Mouse (Mus musculus) liver, postnatal 0 days (tissue): ENCODE results near the gene Kcnmb4. TPM values are rescaled to one million over a fixed set of nuclear protein-coding genes. Genes with fewer than 3 reads are reported as not detected.

Experiments used
- ATAC-seq: fragments of 200-750 bp; cut with Nextera tagmentation; 2 replicates; pipeline ENCODE4 v1.8.0; 2017; ENCODE audit warnings: mild to moderate bottlenecking, moderate library complexity
- DNase-seq: peaks from one replicate; pipeline ENCODE4 v3.0.0-alpha.2; 2016
- H3K27ac ChIP-seq: fragments of 300-500 bp; sonication (generic); 2 replicates; pipeline ENCODE4 v1.5.1; 2014; ENCODE audit warnings: antibody characterized with exemption, moderate library complexity, mild to moderate bottlenecking, low read depth
- H3K27me3 ChIP-seq: fragments of 300-500 bp; sonication (generic); 2 replicates; pipeline ENCODE4 v1.6.1; 2014; ENCODE audit warnings: low read length, control low read depth, mixed read lengths; ENCODE audit not compliant: insufficient read depth
- H3K36me3 ChIP-seq: fragments of 300-500 bp; sonication (generic); replicated peaks from 2 replicates; pipeline ENCODE4 v1.6.1; 2014; ENCODE audit warnings: mild to moderate bottlenecking, control low read depth, low read length, moderate library complexity, mixed read lengths; ENCODE audit not compliant: insufficient read depth
- H3K4me1 ChIP-seq: fragments of 300-500 bp; sonication (generic); 2 replicates; pipeline ENCODE4 v1.6.1; 2014; ENCODE audit warnings: antibody characterized with exemption, mild to moderate bottlenecking, control low read depth; ENCODE audit not compliant: insufficient read depth
- H3K4me2 ChIP-seq: fragments of 300-500 bp; sonication (generic); 2 replicates; pipeline ENCODE4 v1.6.1; 2014; ENCODE audit warnings: low read depth, mild to moderate bottlenecking, low read length, moderate library complexity, mixed read lengths
- H3K4me3 ChIP-seq: fragments of 300-500 bp; sonication (generic); 2 replicates; pipeline ENCODE4 v1.5.1; 2014; ENCODE audit warnings: low read depth, low read length
- H3K9ac ChIP-seq: fragments of 300-500 bp; sonication (generic); replicated peaks from 2 replicates; pipeline ENCODE4 v1.6.1; 2014; ENCODE audit warnings: mild to moderate bottlenecking, moderate library complexity
- H3K9me3 ChIP-seq: fragments of 300-500 bp; sonication (generic); 2 replicates; pipeline ENCODE4 v1.6.1; 2016; ENCODE audit warnings: mild to moderate bottlenecking, control low read depth, low read length, mixed read lengths
- CTCF ChIP-seq: sonication (generic); IDR thresholded peaks from 2 replicates; pipeline ENCODE4 v1.5.1; 2016; ENCODE audit warnings: antibody characterized with exemption, low read depth
- EP300 ChIP-seq: IDR thresholded peaks from 2 replicates; pipeline ENCODE4 v1.6.1; 2016; ENCODE audit warnings: antibody characterized with exemption, low read depth, mild to moderate bottlenecking
- WGBS: fragments of 180-500 bp; shearing (Covaris S2); extraction: QIAGEN DNeasy Blood & Tissue Kit; methylation state at CpG from one replicate; pipeline ENCODE4 v1.1.7; 2014; ENCODE audit not compliant: insufficient replicate concordance; 5-methylcytosine and 5-hydroxymethylcytosine counted together
- polyA plus RNA-seq: library from polyadenylated mRNA; unstranded; fragments of >200 nt; fragmentation: Nextera tagmentation; extraction: Ambion mirVana; gene quantifications from 2 replicates; pipeline ENCODE4 v1.2.1, GENCODE M21; 2015

The Kcnmb4 gene
- polyA plus RNA-seq, 1 experiment from 2014 or later = not detected

DNA sequence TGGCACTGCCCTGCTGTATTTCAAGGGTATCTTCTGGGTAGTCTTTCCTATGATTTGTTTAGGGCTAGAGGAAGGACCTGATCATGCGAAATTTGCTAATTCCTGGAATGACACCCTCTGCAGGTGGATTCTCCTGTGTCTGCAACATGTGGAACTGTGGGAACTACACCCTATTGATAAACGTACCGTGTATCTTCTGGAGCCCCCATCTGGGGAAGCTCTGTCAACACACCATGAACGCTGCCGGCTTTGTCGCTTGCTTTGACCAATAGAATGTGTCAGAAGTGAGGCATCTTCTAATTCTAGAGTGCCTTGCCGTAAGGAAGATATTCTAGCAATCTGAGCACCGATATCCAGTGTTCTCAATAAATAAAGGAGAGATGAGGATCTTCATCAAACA lies 28.9 kb downstream of the Kcnmb4 start:
- H3K4me3 ChIP-seq = no peak overlapping the region
- 88% methylated on average over 8 of the region's 8 CpGs for WGBS
- no peak overlapping the region for H3K4me2 ChIP-seq
- H3K36me3 ChIP-seq = no peaks in the 10 kb centered on the region
- H3K27ac ChIP-seq = no peak overlapping the region
- H3K9ac ChIP-seq = no peak overlapping the region
- H3K4me1 ChIP-seq = no peaks in the 10 kb centered on the region
- H3K9me3 ChIP-seq = no peaks in the 10 kb centered on the region
- no peak for TF ChIP-seq CTCF
- no peak for TF ChIP-seq EP300
- DNase-seq = peak; percentile 5
- H3K27me3 ChIP-seq = no peaks in the 10 kb centered on the region
- ATAC-seq = no peak

GRCm38 (mm10) chr10:116444371-116444770 lies 29.3 kb downstream of the Kcnmb4 start:
- no peaks in the 10 kb centered on the region for H3K27me3 ChIP-seq
- DNase-seq = peak; percentile 8
- H3K27ac ChIP-seq = no peak overlapping the region
- no peaks in the 10 kb centered on the region for H3K36me3 ChIP-seq
- no peak overlapping the region for H3K4me3 ChIP-seq
- TF ChIP-seq EP300 (no peak), CTCF (no peak)
- no peak overlapping the region for H3K4me2 ChIP-seq
- H3K9ac ChIP-seq = no peak overlapping the region
- no peak for ATAC-seq
- H3K4me1 ChIP-seq = no peaks in the 10 kb centered on the region
- H3K9me3 ChIP-seq = no peaks in the 10 kb centered on the region; the same call in 1 of the 2 replicates
- 85% methylated on average over 10 of the region's 10 CpGs for WGBS

- 87% methylated on average over 7 of the region's 7 CpGs for WGBS
- H3K9ac ChIP-seq = no peak overlapping the region
- TF ChIP-seq CTCF (no peak), EP300 (no peak)
- no peak for DNase-seq
- H3K4me3 ChIP-seq = no peak overlapping the region
- H3K9me3 ChIP-seq = peaks cover 5% of the 10 kb centered on the region; the same call in 1 of the 2 replicates
- H3K27me3 ChIP-seq = no peaks in the 10 kb centered on the region
- H3K27ac ChIP-seq = no peak overlapping the region
- H3K4me1 ChIP-seq = no peaks in the 10 kb centered on the region
- no peaks in the 10 kb centered on the region for H3K36me3 ChIP-seq
- no peak for ATAC-seq
- no peak overlapping the region for H3K4me2 ChIP-seq
Observed at GRCm38 (mm10) chr10:116440946-116441345, 32.7 kb downstream of the Kcnmb4 start.

GRCm38 (mm10) chr10:116440088-116440487 lies 33.6 kb downstream of the Kcnmb4 start:
- no peak overlapping the region for H3K27ac ChIP-seq
- WGBS = 77% methylated on average over 10 of the region's 10 CpGs
- peaks cover 5% of the 10 kb centered on the region; the same call in 1 of the 2 replicates for H3K9me3 ChIP-seq
- TF ChIP-seq EP300 = no peak
- TF ChIP-seq CTCF = no peak
- no peak overlapping the region for H3K9ac ChIP-seq
- no peak overlapping the region for H3K4me2 ChIP-seq
- H3K36me3 ChIP-seq = no peaks in the 10 kb centered on the region
- ATAC-seq (no peak), DNase-seq (no peak)
- no peaks in the 10 kb centered on the region for H3K4me1 ChIP-seq
- no peak overlapping the region for H3K4me3 ChIP-seq
- H3K27me3 ChIP-seq = no peaks in the 10 kb centered on the region

DNA sequence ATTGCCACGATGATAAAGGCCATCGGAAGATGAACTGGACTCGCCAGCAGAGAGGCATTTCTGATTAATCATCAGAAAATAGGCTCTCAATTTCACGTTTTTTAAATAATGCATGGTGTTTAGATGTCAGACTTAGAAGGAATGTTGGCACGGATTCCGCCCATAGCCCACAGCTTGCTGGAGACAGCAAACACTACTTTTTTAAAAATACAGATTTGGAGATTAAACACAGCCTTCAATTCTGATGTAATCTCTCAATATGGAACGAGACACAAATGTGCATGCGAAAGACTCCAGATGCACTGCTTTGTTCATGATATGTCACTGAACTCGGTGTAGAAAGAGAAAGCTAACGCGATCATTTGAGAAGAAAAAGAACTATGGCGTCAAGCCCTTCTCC lies 38.2 kb downstream of the Kcnmb4 start:
- WGBS = 88% methylated on average over 12 of the region's 12 CpGs
- Histone ChIP-seq H3K4me2 (no peak overlapping the region), H3K4me3 (no peak overlapping the region), H3K27me3 (no peaks in the 10 kb centered on the region), H3K9ac (no peak overlapping the region), H3K27ac (no peak overlapping the region), H3K4me1 (no peaks in the 10 kb centered on the region), H3K36me3 (no peaks in the 10 kb centered on the region), H3K9me3 (peaks cover 5% of the 10 kb centered on the region; the same call in 1 of the 2 replicates)
- DNase-seq (no peak), ATAC-seq (no peak)
- TF ChIP-seq CTCF = no peak
- no peak for TF ChIP-seq EP300

- Histone ChIP-seq H3K27ac (no peak overlapping the region), H3K9me3 (no peaks in the 10 kb centered on the region; the same call in 1 of the 2 replicates), H3K9ac (no peak overlapping the region), H3K4me2 (no peak overlapping the region), H3K4me1 (no peaks in the 10 kb centered on the region), H3K36me3 (no peaks in the 10 kb centered on the region), H3K4me3 (no peak overlapping the region), H3K27me3 (no peaks in the 10 kb centered on the region)
- ATAC-seq (no peak), DNase-seq (no peak)
- no peak for TF ChIP-seq CTCF
- WGBS = 84% methylated on average over 7 of the region's 7 CpGs
Observed at GRCm38 (mm10) chr10:116432421-116432820, 41.3 kb downstream of the Kcnmb4 start.
